Mouse (Mus musculus) natural killer cell, adult 2 months (primary cell): ENCODE data around the gene Mthfd2l.

Experiments used
- DNase-seq, 2 experiments: peaks; one replicate each; pipeline ENCODE4 v3.0.0; 2022; ENCODE audit warnings: low spot score in 2 of 2

The Mthfd2l gene

DNA sequence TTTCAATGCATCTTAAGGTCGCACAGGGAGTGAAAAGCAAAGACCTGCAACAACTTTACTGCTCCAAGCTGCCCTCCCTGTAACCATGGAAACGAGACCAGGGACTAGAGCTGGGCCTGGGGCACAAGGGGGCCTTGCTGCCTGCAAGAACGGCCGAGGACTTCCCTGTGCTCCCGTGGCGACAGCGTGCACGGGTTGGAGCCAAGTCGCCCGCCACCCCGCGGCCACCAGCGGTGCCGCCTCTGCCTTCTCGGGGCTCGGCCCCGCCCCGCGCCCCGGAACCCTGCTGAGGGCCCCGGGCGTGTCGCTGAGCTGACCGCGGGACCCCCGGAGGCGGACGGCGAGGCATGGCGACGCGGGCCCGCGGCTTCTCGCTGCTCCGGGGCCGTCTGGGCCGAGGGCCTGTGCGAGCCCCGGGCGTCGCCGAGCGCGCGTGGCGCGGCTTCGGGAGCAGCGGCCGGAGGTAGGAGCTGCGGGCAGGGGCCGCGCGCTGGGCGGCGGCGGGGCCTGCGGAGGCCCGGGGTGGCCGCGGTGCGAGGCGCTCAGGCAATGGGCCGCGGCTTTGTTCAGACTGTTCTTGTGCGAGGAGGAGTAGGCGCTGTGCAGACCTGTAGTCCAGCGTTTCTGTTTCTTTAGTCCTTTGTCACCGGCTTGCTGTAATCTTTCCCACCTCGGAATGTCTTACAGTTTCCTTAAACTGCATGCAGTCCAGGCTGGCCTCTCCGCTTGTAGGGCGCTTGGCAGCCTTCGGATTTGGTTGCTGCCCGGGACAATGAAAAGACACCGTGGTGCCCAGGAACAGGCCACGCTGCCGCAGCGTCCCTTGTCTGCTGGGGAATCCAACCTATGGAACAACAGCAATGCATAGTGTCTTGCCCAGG lies at the start of gene Mthfd2l:
Mthfd2l (plus strand) TSS at position 147 of the 881 bp plus-strand sequence.
- peak; percentile 49 to 68 for DNase-seq

- peak in 1 of 2 experiments; percentile 1 for DNase-seq
Measured at GRCm38 (mm10) chr5:90881682-90882081, 49.2 kb upstream of the Mthfd2l start.

- no peak for DNase-seq
Measured at GRCm38 (mm10) chr5:90882146-90882545, 48.8 kb upstream of the Mthfd2l start.

GRCm38 (mm10) chr5:90884628-90885242 lies 46.2 kb upstream of the Mthfd2l start:
- no peak for DNase-seq

GRCm38 (mm10) chr5:90888661-90889060 lies 42.3 kb upstream of the Mthfd2l start:
- no peak for DNase-seq

GRCm38 (mm10) chr5:90890519-90891463 lies 40.1 kb upstream of the Mthfd2l start, which contains the start of gene Cxcl1:
TSS of gene Cxcl1 (plus strand) at chr5:90891241.
- no peak for DNase-seq

GRCm38 (mm10) chr5:90891464-90891813 lies 39.5 kb upstream of the Mthfd2l start:
- no peak for DNase-seq

DNA sequence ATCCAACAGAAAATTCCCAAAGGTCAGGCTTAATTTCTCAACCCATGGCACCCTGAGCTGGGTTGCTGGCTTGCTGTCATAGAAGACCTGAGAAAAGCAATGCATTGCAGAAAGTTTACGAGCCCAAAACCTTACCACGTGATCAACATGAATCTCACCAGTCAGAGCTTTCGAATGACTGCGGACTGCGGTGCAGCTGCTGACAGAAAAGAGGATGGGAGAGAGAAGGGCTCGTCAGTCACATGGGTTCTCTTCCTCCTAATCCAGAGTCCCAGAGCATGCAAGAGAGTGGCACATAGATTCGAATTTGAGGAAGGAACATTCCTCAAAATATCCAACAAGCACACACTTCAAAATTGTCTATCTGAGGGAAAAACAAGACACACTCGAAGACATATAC lies 36.7 kb upstream of the Mthfd2l start:
- DNase-seq: no peak

DNA sequence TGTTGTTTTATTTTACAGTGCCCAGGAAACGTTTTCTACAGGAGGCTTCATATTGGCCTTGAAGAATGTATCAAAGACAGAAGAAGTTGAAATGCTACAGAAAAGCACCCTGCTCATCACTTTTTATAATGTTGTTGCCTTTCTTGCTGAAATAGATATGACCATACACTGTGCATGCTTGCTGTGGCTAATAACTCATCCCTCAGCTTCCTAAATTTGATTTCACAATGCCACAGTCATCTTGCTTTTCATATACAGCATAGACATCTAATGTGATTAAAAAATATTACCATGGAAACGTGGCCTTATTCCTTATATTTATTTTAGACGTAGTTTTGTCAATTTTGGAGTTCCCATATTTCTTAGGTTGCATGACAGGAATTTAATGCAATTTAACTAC lies 33.5 kb upstream of the Mthfd2l start:
- no peak for DNase-seq

- DNase-seq: no peak
Measured at GRCm38 (mm10) chr5:90899308-90899707, 31.6 kb upstream of the Mthfd2l start.

- no peak for DNase-seq
Measured at GRCm38 (mm10) chr5:90900147-90900546, 30.8 kb upstream of the Mthfd2l start.

DNA sequence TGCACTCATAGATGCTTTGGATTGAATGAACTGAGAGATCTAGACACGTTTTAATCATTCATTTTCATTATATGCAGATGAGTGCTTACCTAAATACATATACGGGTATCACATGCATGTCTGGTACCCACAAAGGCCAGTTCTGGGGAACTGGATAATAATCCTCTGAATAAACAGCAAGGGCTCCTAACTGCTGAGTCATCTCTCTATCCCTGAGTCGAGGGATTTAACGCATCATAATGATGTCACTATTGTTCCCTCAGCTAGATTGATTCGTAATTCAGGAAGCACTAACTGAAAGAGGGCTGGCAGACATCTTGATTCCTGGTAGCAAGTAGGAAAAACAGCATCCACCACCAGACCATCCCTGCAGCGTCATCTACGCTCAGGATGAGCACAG lies 30.2 kb upstream of the Mthfd2l start:
- DNase-seq: no peak

DNA sequence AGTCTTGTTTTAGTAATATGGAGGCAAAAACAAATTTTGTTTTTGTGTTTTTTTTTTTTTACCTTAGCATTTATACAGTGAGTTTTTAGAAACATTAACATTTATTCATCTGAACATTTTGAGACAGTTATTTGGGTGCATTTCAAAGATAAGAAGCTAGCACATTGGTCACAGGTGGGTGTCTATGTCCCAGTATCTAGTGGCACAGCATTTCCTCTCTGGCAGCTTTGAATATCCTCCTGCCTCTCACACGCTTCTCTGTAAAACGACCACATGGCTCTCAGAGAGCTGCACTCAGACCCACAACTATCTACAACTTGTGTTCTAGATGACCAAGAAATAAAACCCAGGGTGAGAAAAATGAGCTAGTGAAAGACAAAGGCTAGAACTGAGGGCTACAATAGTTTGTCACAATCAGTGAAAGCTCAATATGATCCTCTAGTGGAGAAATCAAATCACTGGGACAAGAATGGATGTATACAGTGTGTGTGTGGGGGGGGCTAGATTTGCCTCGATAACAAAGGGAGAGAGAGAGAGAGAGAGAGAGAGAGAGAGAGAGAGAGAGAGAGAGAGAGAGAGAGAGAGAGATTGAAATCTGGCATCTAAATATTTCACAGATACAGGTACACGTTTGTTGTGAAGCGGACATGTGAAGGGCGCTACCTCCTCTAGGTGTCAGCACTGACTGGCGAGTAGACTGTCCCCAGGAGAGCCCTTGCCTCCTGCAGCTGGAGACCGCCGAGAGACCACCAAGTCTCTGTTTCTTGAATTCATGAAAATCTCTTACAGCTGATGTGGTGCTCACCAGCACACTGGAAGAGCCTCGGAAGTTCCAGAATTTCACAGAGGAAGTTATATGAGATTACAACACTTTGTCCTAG lies 28.3 kb upstream of the Mthfd2l start:
- peak in 1 of 2 experiments; percentile 5 for DNase-seq

DNA sequence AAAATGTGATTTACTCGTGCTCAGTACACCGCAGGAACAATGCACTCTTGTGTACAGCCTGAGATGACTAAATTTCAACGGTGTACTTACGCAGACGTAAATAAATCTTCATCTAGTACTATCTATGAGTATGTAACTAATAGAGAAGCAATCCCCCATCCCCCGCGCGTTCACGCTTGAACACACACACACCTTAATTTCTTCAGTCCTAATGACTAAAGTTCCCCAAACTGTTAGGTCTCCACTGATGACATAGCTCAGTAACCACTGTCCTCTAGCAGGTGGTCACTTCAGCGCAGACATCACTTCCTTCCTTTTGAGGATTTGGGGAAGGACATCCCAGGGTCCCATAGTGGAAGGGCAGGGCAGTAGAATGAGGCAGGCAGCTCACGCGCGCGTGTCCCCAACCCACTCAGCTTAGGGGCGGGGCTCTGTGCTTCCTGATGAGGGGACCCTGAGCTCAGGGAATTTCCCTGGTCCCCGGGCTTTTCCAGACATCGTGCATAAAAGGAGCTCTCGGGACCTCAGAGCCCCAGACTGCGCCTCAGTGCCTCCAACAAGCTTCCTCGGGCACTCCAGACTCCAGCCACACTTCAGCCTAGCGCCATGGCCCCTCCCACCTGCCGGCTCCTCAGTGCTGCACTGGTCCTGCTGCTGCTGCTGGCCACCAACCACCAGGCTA lies 27.4 kb upstream of the Mthfd2l start, which contains the start of gene Cxcl2:
Cxcl2 (plus strand) TSS at position 533 of the 682 bp plus-strand sequence.
- DNase-seq: peak; percentile 2 to 8

- DNase-seq: peak in 1 of 2 experiments; percentile 33
Measured at GRCm38 (mm10) chr5:90908983-90909382, 21.9 kb upstream of the Mthfd2l start.

- no peak for DNase-seq
Measured at GRCm38 (mm10) chr5:90919495-90919894, 11.4 kb upstream of the Mthfd2l start.

- DNase-seq: no peak
Measured at GRCm38 (mm10) chr5:90922958-90923357, 8.0 kb upstream of the Mthfd2l start.

DNA sequence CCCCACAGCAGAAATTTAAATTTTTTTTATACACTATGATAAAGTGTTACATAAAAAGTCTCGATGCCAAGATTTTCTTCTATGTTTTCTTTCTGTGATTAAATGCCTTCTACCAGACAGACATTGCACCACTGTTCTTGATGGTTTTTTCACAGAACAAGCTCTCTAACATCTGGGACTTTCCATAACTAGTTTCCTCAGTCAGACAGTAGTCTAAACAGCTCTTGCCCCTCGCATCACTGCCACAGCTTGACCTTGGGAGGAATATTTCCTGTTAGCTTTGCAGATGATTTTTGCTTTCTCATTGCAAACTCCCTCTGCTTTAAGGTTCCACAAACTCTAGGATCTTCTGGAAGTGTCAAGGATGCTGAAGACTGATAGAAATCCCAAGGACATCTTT lies 371 bp upstream of the Mthfd2l start:
- peak in 1 of 2 experiments; percentile 1 for DNase-seq

- DNase-seq: no peak
Measured at GRCm38 (mm10) chr5:90931911-90932310, 994 bp downstream of the Mthfd2l start.

DNA sequence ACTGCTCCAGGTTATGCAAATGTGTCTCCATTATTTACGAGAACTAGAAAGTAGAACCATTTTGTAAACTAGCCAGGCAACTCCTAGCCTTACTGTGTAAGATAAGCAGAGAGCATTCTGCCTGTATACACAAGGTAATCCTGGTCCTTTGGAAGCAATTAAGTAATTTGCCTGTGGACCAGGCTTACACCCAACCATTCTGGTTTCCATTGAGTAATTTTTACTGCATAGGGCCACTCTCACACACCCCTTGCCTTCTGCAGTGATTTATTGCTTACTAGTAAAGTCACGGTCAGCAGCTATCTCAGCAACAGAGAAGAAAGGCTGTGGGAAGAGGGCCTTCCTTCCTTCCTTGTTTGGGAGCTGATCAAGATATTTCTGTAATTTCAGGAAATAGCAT lies 5.8 kb downstream of the Mthfd2l start:
- DNase-seq: no peak
